Mouse (Mus musculus) megakaryocyte, embryonic 14.5 days (primary cell): ENCODE measurements around the gene Gm49450. TPM values are rescaled to one million over a fixed set of nuclear protein-coding genes. Genes with fewer than 3 reads are reported as not detected.
A peak's percentile ranks its signal among the peaks of the same experiment; 100 is the strongest.
"Not testable (repeated sequence)": the region's sequence is repeated elsewhere in the genome, so short reads cannot be mapped to it uniquely, and the experiment has no call there.

ENCODE experiments used
- H3K27me3 ChIP-seq: replicated peaks from 2 replicates; pipeline ENCODE3; 2012; ENCODE audit warnings: inconsistent platforms
- H3K36me3 ChIP-seq: replicated peaks from 2 replicates; pipeline ENCODE3; 2012; ENCODE audit warnings: low read length, inconsistent platforms, mixed read lengths
- H3K4me1 ChIP-seq: 2 replicates; pipeline ENCODE4 v1.6.1; 2012; ENCODE audit warnings: inconsistent platforms
- H3K4me3 ChIP-seq: replicated peaks from 2 replicates; pipeline ENCODE3; 2012; ENCODE audit warnings: moderate library complexity, mild to moderate bottlenecking, inconsistent platforms
- H3K9me3 ChIP-seq: 2 replicates; pipeline ENCODE4 v1.6.1; 2012; ENCODE audit warnings: inconsistent platforms
- FLI1 ChIP-seq: IDR thresholded peaks from 2 replicates; pipeline ENCODE4 v1.6.1; 2012; ENCODE audit warnings: low read length, inconsistent platforms, mixed read lengths
- GATA1 ChIP-seq: IDR thresholded peaks from 3 replicates; pipeline ENCODE4 v1.6.1; 2012; ENCODE audit warnings: mixed read lengths, low read length, inconsistent platforms, borderline replicate concordance
- polyA plus RNA-seq: library from polyadenylated mRNA; stranded (reverse); fragments of >175 nt; gene quantifications from 2 replicates; pipeline ENCODE4 v1.2.3, GENCODE M21; 2012; ENCODE audit warnings: low replicate concordance; ENCODE audit not compliant: insufficient read depth

The Gm49450 gene
- polyA plus RNA-seq, 1 experiment = 2.5 TPM

DNA sequence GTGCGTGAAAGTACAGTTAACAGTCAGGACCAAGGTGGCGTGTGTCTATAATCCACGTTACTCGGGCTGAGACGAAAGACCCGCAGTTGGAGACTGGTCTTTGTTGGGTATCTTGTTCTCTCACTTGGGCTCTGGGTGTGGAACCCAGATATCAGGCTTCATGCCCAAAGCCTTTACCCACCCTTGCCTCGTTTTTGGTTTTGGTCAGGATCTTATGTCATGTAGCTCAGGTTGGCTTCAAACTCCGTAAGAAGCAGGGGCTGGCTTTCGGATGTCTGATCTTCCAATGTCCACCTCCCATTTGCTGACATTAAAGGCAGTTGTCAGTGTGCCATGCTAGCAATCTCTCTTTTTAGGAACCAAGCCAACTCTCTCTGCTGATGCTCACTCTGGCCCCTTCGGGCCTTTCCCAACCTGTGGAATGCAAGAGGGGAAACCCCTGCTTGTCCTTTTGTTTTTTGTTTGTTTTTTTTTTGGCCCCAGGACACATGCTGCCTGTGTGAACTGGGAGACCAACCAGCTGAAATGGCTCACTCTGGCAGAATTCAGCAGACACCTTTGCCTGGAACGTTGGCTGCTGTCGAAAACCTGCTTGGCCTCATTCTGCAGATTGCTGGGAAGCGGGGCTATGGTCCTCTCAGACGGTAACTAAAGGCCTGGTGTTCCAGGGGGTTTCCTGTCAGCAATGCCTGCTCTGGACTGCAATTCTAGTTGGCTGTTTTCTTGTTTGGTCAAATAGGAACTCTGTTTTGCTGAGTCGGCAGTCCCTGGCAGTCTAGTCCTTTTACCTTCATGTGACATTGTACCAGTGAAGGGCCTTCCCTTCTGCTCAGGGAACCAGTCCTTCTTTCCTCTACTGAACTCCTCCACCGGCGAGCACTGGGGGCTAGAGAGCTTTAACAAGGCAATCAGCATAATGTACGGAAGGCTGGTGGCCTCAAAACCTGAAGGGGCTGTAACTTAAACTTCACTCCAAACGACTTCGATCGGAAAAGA is 23.7 kb upstream of the Gm49450 start:
- H3K4me1 ChIP-seq = peaks cover 17% of the 10 kb centered on the region
- no peaks in the 10 kb centered on the region for H3K9me3 ChIP-seq
- peaks cover 31% of the 10 kb centered on the region for H3K27me3 ChIP-seq
- no peak for TF ChIP-seq FLI1
- TF ChIP-seq GATA1 = no peak
- H3K36me3 ChIP-seq = no peaks in the 10 kb centered on the region
- H3K4me3 ChIP-seq = no peak overlapping the region

DNA sequence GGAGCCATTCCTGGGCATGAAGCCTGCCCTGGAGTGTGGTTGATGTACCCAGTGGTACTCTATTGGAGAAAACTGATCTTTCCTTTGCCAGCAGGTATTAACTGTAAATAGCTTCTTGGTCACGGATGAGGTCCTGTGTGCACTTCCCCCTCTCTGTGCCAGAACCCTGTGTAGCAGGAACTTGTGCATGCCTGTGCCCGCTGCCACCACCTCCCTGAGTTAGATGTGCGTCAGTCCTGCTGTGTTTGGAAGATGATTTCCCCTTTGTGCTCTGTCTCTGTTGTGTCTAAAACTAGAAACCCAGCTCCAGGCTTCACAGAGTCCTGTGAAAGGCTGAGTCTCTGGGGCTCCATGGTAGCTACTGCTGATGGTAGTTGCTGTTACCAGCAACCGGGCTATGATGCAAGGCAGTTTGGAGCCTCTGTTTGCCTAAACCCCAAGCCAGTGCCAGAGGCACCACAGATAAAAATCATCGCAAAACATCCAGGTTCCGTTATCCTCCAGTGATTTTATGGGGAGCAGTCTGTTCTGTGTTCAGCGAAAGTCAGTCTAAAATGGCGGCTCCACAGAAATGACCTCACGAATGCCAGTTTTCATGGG is 19.8 kb upstream of the Gm49450 start:
- Histone ChIP-seq H3K27me3 (peaks cover 19% of the 10 kb centered on the region), H3K36me3 (no peaks in the 10 kb centered on the region), H3K4me3 (no peak overlapping the region), H3K4me1 (peaks cover 19% of the 10 kb centered on the region), H3K9me3 (no peaks in the 10 kb centered on the region)
- no peak for TF ChIP-seq GATA1

DNA sequence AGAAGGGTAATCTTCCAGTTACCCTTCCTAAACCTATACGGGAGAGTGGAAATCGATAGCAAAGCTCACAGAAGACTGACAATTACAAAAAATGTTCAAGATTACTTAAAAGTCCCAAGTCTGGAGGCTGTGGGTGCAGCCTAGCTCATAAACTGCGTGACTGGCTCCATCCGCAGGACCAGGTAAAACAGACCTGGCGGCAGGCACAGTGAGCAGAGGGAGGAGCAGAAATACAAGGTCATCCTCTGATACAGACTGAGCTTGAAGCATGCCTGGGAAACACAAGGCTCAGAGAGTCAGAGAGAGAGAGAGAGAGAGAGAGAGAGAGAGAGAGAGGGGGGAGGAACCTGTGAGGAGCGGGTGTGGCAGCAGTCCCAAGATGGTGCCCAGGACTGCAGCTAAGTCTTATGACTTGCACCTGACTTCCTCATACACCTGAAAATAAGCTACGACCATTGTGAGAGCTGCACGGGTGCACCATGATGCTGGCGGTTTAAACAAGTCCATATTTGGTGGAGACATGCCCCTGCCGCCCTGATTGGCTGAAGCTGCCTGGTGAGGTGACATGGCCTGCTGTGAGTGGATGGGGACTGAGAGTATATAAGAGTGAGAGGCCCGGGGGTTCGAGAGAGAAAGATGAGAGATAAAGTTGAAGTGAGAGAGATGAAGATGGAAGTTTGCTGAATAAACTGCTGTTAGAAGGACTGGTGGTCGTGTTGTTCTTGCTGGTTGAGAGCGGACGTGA is 18.4 kb upstream of the Gm49450 start:
- Histone ChIP-seq H3K4me1 (peaks cover 13% of the 10 kb centered on the region), H3K27me3 (peaks cover 12% of the 10 kb centered on the region)
- H3K9me3 ChIP-seq, H3K36me3 ChIP-seq, H3K4me3 ChIP-seq: not testable (repeated sequence)

DNA sequence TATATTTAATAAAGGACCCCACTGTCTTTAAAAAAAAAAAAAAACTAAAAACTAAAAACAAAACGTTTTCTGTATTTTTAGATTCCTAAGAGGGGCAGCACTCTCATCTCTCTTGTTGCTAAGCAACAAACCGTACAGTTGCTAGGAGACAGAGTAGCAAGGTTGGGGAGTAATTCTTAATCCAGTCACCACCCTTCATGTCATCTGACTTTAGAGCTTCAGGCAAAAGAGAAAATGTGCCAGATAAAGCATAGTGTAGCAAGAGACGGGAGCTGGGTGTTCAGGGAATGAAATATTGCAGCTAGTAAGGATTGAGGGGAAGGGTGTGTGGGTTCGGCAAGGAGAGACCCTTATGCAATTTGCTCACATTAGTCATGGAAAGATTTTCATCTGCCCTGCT is 17.8 kb upstream of the Gm49450 start:
- Histone ChIP-seq H3K9me3 (peaks cover 2% of the 10 kb centered on the region; the same call in 1 of the 2 replicates), H3K36me3 (no peaks in the 10 kb centered on the region), H3K4me1 (peaks cover 13% of the 10 kb centered on the region), H3K4me3 (no peak overlapping the region), H3K27me3 (peaks cover 9% of the 10 kb centered on the region)
- TF ChIP-seq FLI1 (no peak), GATA1 (no peak)

DNA sequence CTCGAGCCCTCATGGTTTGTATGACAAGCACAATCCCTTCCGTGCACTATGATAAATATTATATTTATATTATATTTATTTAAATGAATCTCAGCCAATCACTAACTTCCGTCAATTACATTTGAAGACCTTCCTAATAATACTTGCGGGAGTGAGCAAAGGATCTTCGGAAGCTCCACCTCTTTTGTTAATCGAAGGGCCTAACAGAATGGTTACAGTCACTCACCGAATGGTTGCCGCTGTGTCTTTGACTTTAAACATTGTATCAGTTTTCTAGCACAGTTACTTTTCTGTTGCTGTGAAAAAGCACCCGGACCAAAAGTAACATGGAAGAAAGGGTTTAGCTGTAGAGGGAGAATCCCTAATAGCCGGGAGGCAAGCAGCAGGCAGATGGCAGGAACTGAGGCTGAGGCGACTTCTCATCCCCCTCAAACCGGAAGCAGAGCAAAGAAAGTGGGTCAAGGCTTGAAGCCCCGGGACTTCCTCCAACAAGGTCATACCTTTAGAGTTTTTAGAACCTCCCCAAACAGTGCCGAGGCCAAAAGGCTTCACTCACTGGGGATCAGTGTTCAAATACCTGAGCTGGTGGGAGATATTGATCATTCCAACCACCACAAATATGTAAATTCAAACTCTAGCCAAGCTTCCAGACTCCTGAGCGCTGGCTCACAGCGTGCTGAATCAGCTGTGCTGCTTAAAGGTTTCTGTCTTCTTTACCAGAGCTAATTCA is 16.2 kb upstream of the Gm49450 start:
- peaks cover 2% of the 10 kb centered on the region; the same call in 1 of the 2 replicates for H3K9me3 ChIP-seq
- no peaks in the 10 kb centered on the region for H3K36me3 ChIP-seq
- peaks cover 18% of the 10 kb centered on the region for H3K4me1 ChIP-seq
- TF ChIP-seq FLI1 (no peak), GATA1 (no peak)
- H3K4me3 ChIP-seq = no peak overlapping the region
- H3K27me3 ChIP-seq = peaks cover 9% of the 10 kb centered on the region

DNA sequence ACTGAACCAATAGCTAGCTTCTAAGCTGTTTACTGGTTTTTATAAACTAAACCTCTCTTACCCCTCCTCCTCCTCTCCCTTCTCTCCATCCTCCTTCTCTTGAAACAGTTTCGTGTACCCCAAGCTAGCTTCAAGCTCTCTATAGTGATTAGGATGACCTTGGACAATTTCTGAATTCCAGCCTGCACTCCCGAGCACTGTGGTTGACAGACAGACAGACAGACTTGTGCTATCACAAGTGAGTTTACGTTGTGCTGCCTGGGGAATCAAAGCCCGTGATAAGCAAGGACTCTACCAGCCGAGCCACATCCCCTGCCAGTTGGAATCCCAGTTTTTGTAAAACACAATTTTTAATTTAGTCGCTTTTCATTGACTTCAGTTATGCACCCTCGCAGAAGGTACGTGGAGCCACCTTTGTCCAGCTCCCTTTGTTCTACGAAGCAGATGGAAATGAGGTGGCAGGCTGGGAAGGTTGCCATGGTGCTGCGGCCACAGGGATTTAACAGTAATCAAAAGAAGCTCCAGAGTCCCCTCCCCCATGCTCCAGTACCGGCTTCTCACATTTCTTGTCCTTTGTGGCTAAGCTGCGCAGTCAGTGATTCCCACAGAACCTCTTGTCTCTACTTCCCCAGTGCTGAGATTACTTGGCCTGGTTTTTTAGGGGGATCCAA is 15.5 kb upstream of the Gm49450 start:
- Histone ChIP-seq H3K4me1 (peaks cover 18% of the 10 kb centered on the region), H3K27me3 (peaks cover 8% of the 10 kb centered on the region), H3K4me3 (no peak overlapping the region), H3K36me3 (no peaks in the 10 kb centered on the region), H3K9me3 (peaks cover 2% of the 10 kb centered on the region; the same call in 1 of the 2 replicates)
- TF ChIP-seq GATA1 (no peak), FLI1 (no peak)

DNA sequence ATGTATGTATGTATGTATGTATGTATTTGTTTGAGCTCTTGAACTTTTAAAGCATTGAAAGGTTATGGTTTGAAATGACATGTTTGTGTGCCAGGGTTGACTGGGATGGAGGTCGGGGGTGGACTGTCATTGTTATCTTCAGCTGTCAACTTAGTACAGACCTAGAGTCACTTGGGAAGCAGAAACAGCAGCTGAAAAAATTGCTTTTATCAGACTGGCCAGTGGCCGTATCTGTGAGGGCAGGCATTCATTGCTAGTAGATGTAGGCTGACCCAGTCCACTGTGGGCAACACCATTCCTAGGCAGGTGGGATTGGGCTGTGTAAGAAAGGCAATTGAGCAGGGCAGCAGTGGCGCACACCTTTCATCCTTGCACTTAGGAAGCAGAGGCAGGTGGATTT is 6.2 kb upstream of the Gm49450 start:
- Histone ChIP-seq H3K4me3 (peak overlapping the region; percentile 80), H3K4me1 (peaks cover 19% of the 10 kb centered on the region), H3K27me3 (no peaks in the 10 kb centered on the region)

DNA sequence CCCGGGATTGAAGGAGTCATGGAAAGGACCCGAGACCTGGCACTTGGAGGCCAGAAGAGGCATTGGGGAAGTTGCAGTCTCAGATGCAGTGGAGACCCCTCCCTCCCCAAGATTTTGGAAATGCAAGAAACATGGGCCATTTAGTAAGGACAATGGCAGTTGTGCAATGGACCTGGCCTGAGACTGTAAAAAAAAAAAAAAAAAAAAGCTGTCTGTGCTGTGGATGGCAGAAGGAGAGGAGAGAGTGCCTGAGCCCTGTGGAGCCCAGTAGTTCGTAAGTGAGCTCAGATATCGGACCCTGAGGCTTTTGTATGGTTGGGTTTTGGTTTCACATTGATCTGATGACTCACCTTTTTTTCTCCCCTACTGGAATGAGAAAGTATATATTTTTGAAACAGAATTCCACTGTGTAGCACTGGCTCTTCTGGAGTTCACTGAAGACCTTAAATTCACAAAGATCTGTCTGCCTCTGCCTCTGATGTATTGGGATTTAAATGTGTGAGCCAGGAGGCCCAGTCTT is 5.6 kb upstream of the Gm49450 start:
- TF ChIP-seq FLI1 (no peak), GATA1 (no peak)
- no peaks in the 10 kb centered on the region for H3K9me3 ChIP-seq
- no peak overlapping the region for H3K4me3 ChIP-seq
- no peaks in the 10 kb centered on the region for H3K27me3 ChIP-seq
- peaks cover 8% of the 10 kb centered on the region for H3K36me3 ChIP-seq
- H3K4me1 ChIP-seq = peaks cover 23% of the 10 kb centered on the region

More for the DNA sequence above, 6.2 kb upstream of the Gm49450 start:
- Histone ChIP-seq H3K9me3 (no peaks in the 10 kb centered on the region), H3K36me3 (peaks cover 8% of the 10 kb centered on the region)
- no peak for TF ChIP-seq GATA1
- no peak for TF ChIP-seq FLI1

DNA sequence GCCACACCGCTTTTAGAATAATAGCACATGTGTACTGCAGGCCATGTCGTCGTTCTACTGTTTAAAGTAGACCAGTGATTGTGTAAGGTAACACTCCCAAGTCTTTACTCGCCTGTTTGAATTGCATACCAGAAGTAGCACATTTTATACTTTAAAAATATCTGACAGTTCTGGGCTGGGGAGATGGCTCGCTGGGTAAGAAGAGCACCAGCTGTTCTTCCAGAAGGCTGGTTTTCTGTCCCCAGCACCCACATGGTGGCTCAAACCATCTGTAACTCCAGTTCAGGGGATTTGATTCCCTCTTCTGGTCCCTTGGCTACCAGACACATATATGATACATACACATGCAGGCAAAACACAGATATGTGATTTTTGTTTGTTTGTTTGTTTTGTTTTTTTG is 4.1 kb upstream of the Gm49450 start:
- peaks cover 8% of the 10 kb centered on the region for H3K36me3 ChIP-seq
- no peaks in the 10 kb centered on the region for H3K27me3 ChIP-seq
- H3K4me3 ChIP-seq = no peak overlapping the region
- no peak for TF ChIP-seq FLI1
- no peak for TF ChIP-seq GATA1
- no peaks in the 10 kb centered on the region for H3K9me3 ChIP-seq
- H3K4me1 ChIP-seq = peaks cover 28% of the 10 kb centered on the region
